Mouse (Mus musculus): ENCODE measurements around the gene Hist2h4. TPM values are rescaled to one million over a fixed set of nuclear protein-coding genes. Genes with fewer than 3 reads are reported as not detected.

Hist2h4 gene
- 19.4 and 26.5 TPM in 2 replicates for polyA plus RNA-seq (2016; fragmentation: Nextera tagmentation; extraction: Ambion mirVana)

DNA sequence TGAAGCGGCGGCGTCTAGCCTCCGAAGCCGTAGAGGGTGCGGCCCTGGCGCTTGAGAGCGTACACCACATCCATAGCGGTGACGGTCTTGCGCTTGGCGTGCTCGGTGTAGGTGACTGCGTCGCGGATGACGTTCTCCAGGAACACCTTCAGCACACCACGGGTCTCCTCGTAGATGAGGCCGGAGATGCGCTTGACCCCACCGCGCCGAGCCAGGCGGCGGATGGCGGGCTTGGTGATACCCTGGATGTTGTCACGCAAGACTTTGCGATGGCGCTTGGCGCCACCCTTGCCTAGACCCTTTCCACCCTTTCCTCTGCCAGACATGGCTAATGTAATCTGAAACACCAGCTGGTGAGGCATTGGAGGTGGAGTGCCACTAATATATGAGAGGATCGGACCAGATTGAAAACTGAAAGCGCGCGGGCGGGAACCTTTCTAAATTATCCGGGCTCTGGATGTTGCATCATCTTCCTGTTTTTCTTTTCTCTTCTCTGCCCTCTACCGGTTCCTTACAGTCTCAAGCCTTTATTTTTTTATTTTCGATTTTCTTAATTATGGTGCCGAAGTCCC is at the start of gene Hist2h4:
Hist2h4 (minus strand) TSS at position 333 of the 572 bp plus-strand sequence.
- Histone ChIP-seq H3K4me3 (replicated peaks) (peak within 1 kb of the TSS; percentile 61), H3K9me3 (no peaks in the 10 kb centered on the region), H3K27me3 (no peaks in the 10 kb centered on the region), H3K4me1 (replicated peaks) (peaks cover 31% of the 10 kb centered on the region), H3K27ac (peak within 1 kb of the TSS; percentile 98), H3K9ac (replicated peaks) (peak within 1 kb of the TSS; percentile 80), H3K36me3 (no peaks in the 10 kb centered on the region), H3K4me2 (peak within 1 kb of the TSS; percentile 76)
- under 1% methylated on average over 40 of the region's 40 CpGs for WGBS
- peak; percentile 90 for ATAC-seq (ENCODE audit: insufficient number of reproducible peaks, insufficient read depth, low FRiP score, low TSS enrichment, low read depth)

DNA sequence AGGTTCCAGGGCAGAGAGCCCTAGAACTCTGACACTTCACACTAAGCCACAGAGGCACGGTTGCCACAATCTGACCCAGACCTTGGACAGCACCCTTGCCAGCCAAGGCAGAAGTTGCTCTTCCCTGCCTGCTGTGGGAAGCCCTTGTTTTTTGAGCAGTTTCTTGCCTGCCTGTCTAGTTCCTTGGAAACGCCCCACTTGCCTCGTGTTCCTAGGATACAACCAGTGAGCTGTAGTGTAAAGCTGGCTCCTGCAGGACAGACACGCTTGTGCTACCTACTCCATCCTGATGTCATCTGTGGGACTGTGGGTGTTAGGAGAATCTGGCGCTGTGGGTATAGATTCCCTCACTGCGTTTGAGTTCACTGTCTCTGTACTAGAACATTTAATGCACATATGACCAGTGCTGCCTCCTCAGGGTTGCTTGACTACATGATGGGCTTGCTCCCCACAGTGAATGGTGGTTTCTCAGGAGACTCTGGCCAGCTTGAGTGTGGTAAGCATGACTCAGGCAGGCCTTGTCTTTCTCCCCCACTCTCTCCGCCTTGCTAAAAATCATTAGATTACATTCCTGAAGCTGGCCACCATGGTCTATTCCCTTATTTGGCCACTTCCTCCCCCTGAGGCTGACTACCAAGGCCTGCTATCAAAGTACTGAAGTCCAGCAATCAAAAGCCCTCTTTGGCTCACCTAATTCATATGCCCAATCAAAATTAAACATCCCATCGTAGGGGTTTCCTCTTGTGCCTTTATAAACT is 49.4 kb upstream of the Hist2h4 start:
- no peaks in the 10 kb centered on the region for H3K4me1 ChIP-seq (replicated peaks)
- H3K27ac ChIP-seq: no peak overlapping the region
- H3K27me3 ChIP-seq: no peaks in the 10 kb centered on the region; the same call in 1 of the 2 replicates
- H3K36me3 ChIP-seq: no peaks in the 10 kb centered on the region
- no peak overlapping the region for H3K4me3 ChIP-seq (replicated peaks)
- no peak overlapping the region for H3K4me2 ChIP-seq
- no peaks in the 10 kb centered on the region for H3K9me3 ChIP-seq
- ATAC-seq (ENCODE audit: insufficient number of reproducible peaks, insufficient read depth, low FRiP score, low TSS enrichment, low read depth): no peak
- 59% methylated on average over 8 of the region's 8 CpGs for WGBS
- H3K9ac ChIP-seq (replicated peaks): no peak overlapping the region

DNA sequence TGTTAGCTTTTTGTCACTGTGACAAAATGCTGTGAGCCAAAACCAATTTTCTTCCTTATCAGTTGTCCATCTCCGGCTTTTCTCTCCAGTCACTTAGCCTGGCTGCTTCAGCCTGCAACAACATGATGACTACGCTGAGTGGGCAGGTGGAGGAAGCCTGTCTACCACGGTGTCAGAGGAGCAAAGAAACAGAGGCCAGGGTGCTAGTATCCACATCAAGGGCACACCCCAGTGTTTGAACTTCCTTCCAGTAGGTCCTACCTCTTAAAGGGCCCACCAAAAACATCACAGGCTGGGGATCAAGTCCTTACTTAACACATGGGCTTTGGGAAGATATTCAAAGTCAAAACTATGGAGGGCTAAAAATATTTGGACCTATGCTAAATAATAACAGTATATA is 46.3 kb upstream of the Hist2h4 start:
- no peak overlapping the region for H3K4me3 ChIP-seq (replicated peaks)
- no peak overlapping the region for H3K9ac ChIP-seq (replicated peaks)
- H3K4me2 ChIP-seq: no peak overlapping the region
- H3K27me3 ChIP-seq: no peaks in the 10 kb centered on the region; the same call in none of the 2 replicates
- H3K9me3 ChIP-seq: no peaks in the 10 kb centered on the region
- H3K36me3 ChIP-seq: no peaks in the 10 kb centered on the region
- ATAC-seq (ENCODE audit: insufficient number of reproducible peaks, insufficient read depth, low FRiP score, low TSS enrichment, low read depth): no peak
- no peaks in the 10 kb centered on the region for H3K4me1 ChIP-seq (replicated peaks)
- no peak overlapping the region for H3K27ac ChIP-seq
- WGBS: 55% methylated on average over 3 of the region's 3 CpGs

DNA sequence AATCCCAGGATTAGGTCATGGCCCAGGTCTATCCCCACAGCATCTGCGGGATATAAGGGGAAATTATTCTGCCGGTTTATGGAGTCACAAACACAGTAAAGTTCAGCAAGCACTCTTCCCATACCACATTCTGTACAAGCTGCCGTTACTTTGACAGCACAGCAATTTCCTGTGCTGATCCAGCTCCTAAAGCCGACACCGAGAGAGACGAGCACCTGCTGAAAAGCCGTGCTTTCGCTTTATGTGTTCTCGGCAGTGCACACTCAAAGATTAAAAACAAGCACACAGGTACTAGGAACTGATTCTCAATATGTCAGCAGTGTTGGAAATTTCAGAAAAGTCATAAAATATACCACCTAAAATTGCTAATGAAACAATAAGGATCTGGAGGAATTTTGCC is 43.4 kb upstream of the Hist2h4 start:
- no peak overlapping the region for H3K27ac ChIP-seq
- H3K4me1 ChIP-seq (replicated peaks): no peaks in the 10 kb centered on the region
- no peak overlapping the region for H3K4me3 ChIP-seq (replicated peaks)
- no peaks in the 10 kb centered on the region for H3K9me3 ChIP-seq
- H3K4me2 ChIP-seq: no peak overlapping the region
- no peaks in the 10 kb centered on the region for H3K36me3 ChIP-seq
- no peak overlapping the region for H3K9ac ChIP-seq (replicated peaks)
- 55% methylated on average over 9 of the region's 9 CpGs for WGBS
- no peak for ATAC-seq (ENCODE audit: insufficient number of reproducible peaks, insufficient read depth, low FRiP score, low TSS enrichment, low read depth)
- peaks cover 5% of the 10 kb centered on the region for H3K27me3 ChIP-seq

DNA sequence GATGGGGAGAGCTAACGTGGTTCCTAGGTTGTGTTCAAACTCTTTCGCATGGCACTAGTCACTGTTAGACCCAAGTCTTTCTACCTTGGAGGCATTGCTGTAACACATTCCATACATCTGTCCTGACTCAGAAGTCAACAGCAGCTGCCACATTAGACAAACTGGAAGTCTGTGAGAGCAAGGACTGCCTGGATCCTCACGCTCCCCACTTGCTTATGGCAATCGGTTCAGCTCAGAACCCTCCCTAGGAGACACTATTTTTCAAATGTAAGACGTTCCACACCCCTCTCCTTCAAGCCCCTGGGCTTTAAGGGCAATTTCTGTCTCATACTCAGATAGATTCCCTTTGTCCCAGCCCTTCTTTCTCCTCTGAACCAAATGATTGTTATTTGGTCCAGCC is 39.0 kb upstream of the Hist2h4 start:
- no peak for ATAC-seq (ENCODE audit: insufficient number of reproducible peaks, insufficient read depth, low FRiP score, low TSS enrichment, low read depth)
- Histone ChIP-seq H3K27me3 (peaks cover 5% of the 10 kb centered on the region; the same call in 1 of the 2 replicates), H3K9me3 (no peaks in the 10 kb centered on the region), H3K27ac (no peak overlapping the region), H3K4me1 (replicated peaks) (no peaks in the 10 kb centered on the region), H3K4me2 (no peak overlapping the region), H3K36me3 (no peaks in the 10 kb centered on the region), H3K9ac (replicated peaks) (no peak overlapping the region), H3K4me3 (replicated peaks) (no peak overlapping the region)
- WGBS: 73% methylated on average over 5 of the region's 5 CpGs

DNA sequence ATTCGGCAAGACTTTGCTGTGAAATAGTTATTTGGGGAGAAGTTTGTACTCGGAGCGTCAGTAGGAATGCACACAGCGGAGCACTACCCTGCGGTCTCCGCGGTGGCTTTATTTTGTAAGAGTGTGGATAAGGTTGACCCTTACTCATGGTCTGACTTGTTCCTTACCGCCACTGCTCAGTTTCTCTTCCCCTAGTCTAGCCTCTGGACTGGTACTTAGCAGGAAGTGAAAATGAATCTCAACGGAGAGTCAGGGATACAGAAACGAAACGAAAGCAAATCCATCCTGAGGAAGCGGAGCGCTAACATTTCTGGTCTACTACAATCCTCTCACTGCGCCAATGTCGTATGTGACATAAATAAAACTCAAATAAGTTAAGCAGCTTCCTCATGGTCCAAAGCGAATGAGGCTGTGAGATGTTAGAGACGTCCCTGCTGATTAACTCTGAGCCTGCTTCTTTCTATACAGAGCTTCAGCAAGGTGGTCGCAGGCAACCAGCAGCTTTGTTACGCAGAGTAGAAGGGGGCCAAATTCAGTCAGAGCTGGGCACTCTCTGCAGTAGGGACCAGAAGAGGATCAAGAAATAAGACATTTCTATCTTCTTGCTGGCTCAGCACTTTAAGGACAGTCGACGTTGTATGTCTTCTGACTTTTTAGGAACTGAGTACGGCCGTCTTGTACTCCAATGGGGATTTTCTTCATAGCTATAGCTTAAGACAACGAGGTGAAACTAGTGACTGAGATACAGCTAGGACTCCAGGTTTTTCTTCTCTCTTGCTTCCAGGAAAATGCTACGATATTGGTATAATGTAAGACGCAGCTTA is 37.8 kb upstream of the Hist2h4 start:
- 76% methylated on average over 26 of the region's 26 CpGs for WGBS
- H3K4me3 ChIP-seq (replicated peaks): peak overlapping the region; percentile 14; the same call in 1 of the 2 replicates

DNA sequence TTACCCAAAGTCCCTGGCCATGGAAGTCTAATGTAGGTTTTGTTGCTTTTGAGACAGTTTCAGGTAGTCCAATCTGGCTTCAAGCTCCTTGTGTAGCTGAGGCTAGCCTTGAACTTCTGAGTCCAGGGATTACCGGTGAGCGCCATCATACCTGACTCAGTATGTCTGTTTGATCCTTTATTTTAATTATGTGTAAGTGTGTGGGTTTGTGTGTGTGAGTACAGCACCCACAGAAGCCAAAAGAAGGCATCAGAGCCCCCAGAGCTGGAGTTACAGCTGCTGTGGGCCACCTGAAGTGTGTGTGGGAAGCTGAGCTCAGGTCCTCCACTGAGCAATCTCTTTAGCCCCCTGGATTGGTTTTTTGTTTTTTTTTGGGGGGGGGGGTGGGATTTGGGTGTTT is 36.5 kb upstream of the Hist2h4 start:
- Histone ChIP-seq H3K36me3 (no peaks in the 10 kb centered on the region), H3K9ac (replicated peaks) (no peak overlapping the region), H3K4me2 (no peak overlapping the region), H3K27me3 (peaks cover 5% of the 10 kb centered on the region; the same call in 1 of the 2 replicates), H3K9me3 (0 out of 2 replicates have a peak, but pooled peaks cover 9% of the 10 kb centered on the region), H3K27ac (no peak overlapping the region), H3K4me1 (replicated peaks) (no peaks in the 10 kb centered on the region), H3K4me3 (replicated peaks) (no peak overlapping the region)
- no peak for ATAC-seq (ENCODE audit: insufficient number of reproducible peaks, insufficient read depth, low FRiP score, low TSS enrichment, low read depth)
- 91% methylated on average over 2 of the region's 2 CpGs for WGBS

More for the DNA sequence above, 37.8 kb upstream of the Hist2h4 start:
- Histone ChIP-seq H3K9me3 (0 out of 2 replicates have a peak, but pooled peaks cover 2% of the 10 kb centered on the region), H3K4me1 (replicated peaks) (no peaks in the 10 kb centered on the region), H3K9ac (replicated peaks) (no peak overlapping the region; the same call in 1 of the 2 replicates), H3K36me3 (no peaks in the 10 kb centered on the region), H3K4me2 (peak overlapping the region; percentile 33), H3K27ac (no peak overlapping the region), H3K27me3 (peaks cover 5% of the 10 kb centered on the region; the same call in 1 of the 2 replicates)
- no peak for ATAC-seq (ENCODE audit: insufficient number of reproducible peaks, insufficient read depth, low FRiP score, low TSS enrichment, low read depth)

DNA sequence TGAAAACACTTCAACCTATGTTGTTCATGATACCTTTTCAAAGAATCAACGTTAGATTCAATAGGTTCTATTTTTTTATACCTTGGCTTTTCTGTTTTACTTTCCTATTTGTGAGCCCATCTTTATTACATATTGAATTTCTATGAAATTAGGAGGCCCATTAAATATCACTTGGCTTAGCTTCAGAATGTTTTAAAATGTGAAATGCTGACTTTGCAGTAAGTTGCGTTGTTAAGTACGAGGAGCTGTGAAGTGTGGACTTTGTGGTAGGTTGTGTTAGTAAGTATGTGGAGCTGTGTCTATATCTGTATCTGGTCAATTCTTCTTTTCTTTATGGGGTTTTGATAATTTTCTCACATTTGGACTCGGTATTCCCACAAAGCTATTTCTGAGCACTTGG is 35.2 kb upstream of the Hist2h4 start:
- peaks cover 5% of the 10 kb centered on the region; the same call in 1 of the 2 replicates for H3K27me3 ChIP-seq
- no peak overlapping the region for H3K27ac ChIP-seq
- 0 out of 2 replicates have a peak, but pooled peaks cover 9% of the 10 kb centered on the region for H3K9me3 ChIP-seq
- H3K4me1 ChIP-seq (replicated peaks): no peaks in the 10 kb centered on the region
- no peaks in the 10 kb centered on the region for H3K36me3 ChIP-seq
- H3K4me2 ChIP-seq: no peak overlapping the region
- H3K9ac ChIP-seq (replicated peaks): no peak overlapping the region
- no peak overlapping the region for H3K4me3 ChIP-seq (replicated peaks)
- no peak for ATAC-seq (ENCODE audit: insufficient number of reproducible peaks, insufficient read depth, low FRiP score, low TSS enrichment, low read depth)
- WGBS: 96% methylated on average over 4 of the region's 4 CpGs

DNA sequence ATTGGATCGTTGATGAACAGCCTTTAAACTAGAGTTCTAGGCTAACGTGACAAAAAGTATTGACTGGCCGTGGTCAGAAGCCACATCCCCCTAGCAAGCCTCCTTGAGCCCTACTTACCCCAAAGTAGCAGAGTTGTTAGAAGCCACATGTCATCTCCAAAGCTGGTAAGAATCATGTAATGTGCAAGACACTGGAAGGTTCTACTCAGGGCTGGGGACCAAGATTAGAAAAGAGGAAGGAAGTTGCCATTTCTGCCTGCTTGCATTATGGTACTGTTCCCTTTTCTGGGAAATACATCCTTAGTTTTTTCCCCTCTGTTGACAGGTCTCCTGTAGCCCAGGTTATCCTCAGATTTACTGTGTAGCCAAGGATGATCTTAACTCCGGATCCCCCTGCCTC is 30.7 kb upstream of the Hist2h4 start, which contains the start of gene Fcgr1:
Fcgr1 (minus strand) TSS at position 183 of the 400 bp plus-strand sequence.
- Histone ChIP-seq H3K27me3 (no peaks in the 10 kb centered on the region), H3K4me1 (replicated peaks) (no peaks in the 10 kb centered on the region), H3K27ac (no peak within 1 kb of the TSS), H3K9ac (replicated peaks) (no peak within 1 kb of the TSS), H3K4me2 (no peak within 1 kb of the TSS), H3K4me3 (replicated peaks) (no peak within 1 kb of the TSS), H3K9me3 (0 out of 2 replicates have a peak, but pooled peaks cover 9% of the 10 kb centered on the region), H3K36me3 (no peaks in the 10 kb centered on the region)
- WGBS: 83% methylated on average over 4 of the region's 4 CpGs
- no peak for ATAC-seq (ENCODE audit: insufficient number of reproducible peaks, insufficient read depth, low FRiP score, low TSS enrichment, low read depth)

DNA sequence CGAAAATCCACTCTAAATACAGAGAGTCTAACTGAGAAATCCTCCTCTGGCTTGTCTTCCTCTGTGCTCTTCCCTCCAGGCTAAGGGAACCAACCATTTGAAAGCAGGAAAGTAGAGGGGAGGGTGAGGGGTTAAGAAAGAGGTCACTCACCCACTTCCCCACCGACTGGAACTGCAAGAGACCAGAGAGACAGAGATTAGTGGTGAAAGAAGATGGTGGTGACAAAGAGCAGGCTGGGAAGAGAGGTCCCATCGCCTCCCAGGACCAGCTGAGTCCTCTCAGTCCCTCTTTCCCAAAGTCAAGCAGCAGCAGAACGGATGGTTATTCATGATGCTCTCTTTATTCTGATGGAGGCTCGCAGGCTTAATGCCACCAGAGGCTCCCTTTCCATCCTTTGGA is 30.3 kb upstream of the Hist2h4 start:
- no peak overlapping the region for H3K27ac ChIP-seq
- no peak overlapping the region for H3K4me3 ChIP-seq (replicated peaks)
- no peak for ATAC-seq (ENCODE audit: insufficient number of reproducible peaks, insufficient read depth, low FRiP score, low TSS enrichment, low read depth)
- no peaks in the 10 kb centered on the region for H3K27me3 ChIP-seq
- no peaks in the 10 kb centered on the region for H3K4me1 ChIP-seq (replicated peaks)
- 54% methylated on average over 5 of the region's 5 CpGs for WGBS
- H3K9me3 ChIP-seq: 0 out of 2 replicates have a peak, but pooled peaks cover 9% of the 10 kb centered on the region
- H3K36me3 ChIP-seq: no peaks in the 10 kb centered on the region
- no peak overlapping the region for H3K9ac ChIP-seq (replicated peaks)
- no peak overlapping the region for H3K4me2 ChIP-seq

DNA sequence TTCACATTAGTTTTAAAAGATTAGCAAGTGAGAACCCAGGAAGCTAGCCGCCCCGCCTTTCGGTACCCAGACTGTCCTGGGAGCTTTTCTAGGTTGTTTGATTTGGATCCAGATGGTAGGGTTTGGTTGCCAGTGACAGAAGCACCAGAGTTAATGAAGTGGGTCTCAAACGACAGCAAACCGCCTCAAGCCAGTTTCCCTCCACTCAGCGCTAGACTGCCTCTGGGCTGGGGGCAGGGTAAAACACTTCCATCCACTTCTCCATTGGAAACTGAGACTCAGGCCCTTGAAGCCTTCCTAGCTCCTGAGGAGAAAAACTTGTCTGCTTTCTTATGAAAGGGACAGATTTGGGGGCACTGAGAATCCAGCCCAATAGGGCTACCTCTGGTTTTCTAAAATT is 29.5 kb upstream of the Hist2h4 start:
- 36% methylated on average over 6 of the region's 6 CpGs for WGBS
- no peaks in the 10 kb centered on the region for H3K27me3 ChIP-seq
- no peak overlapping the region for H3K4me3 ChIP-seq (replicated peaks)
- no peak overlapping the region for H3K9ac ChIP-seq (replicated peaks)
- H3K27ac ChIP-seq: no peak overlapping the region
- H3K36me3 ChIP-seq: no peaks in the 10 kb centered on the region
- 0 out of 2 replicates have a peak, but pooled peaks cover 9% of the 10 kb centered on the region for H3K9me3 ChIP-seq
- H3K4me2 ChIP-seq: no peak overlapping the region
- no peaks in the 10 kb centered on the region for H3K4me1 ChIP-seq (replicated peaks)
- ATAC-seq (ENCODE audit: insufficient number of reproducible peaks, insufficient read depth, low FRiP score, low TSS enrichment, low read depth): no peak

All from limb, embryonic 12.5 days (tissue).